In the genomic region with DNA sequence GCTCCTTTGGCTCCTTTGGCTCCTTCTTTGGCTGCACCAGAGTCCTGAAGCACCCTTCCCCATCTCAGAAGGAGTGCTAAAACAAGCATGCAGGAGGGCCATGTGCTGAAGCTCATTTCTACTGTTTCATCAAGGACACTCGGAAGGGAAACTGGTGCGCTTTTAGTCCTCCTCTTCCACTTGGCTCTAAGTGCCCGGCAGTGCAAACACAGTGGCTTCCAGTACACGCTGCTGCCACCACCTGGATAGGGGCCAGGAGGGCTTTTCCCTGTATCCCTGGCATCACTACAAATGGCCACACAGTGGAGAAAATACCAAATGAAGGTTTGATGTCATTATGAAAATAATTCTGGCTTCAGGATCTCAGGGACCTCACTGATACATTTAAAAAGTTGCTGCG, we compare ENCODE assay signal across 11 mouse cellular contexts.
DNase-seq lines count a peak whose midpoint lies in the region; ATAC-seq lines count a peak whose summit lies in the region.
"Had no signal": no experiment of that assay in that cellular context is flagged by ENCODE, and none has a peak within 500 bp of the region (broad histone marks: within the 10 kb centered on the region; RNA-seq: fewer than 3 reads in every experiment).

No protein-coding gene starts in this region.

- peak; percentile 7 to 20 for DNase-seq in adrenal gland, postnatal 36 days
- DNase-seq in adrenal gland, postnatal 14 days = no peak
- DNase-seq in left cerebral cortex, postnatal 4 days = peak; percentile 72
- DNase-seq in left cerebral cortex, adult 9 months (ENCODE audit: low spot score in 2 of 2) = no peak
- peak; percentile 45 for DNase-seq in cerebellum, adult 9-10 months
- peak; percentile 58 for DNase-seq in lung, postnatal 36 days
- DNase-seq in kidney, adult 9 months = no peak
- DNase-seq: adrenal gland, adult 2 months; gastrocnemius, postnatal 25 days; right cerebral cortex, postnatal 25 days had no signal

- no peak for ATAC-seq in megakaryocyte progenitor cell, adult 5-6 weeks (replicated peaks; ENCODE audit: poor library complexity)

- intact Hi-C loops in left cerebral cortex, postnatal 4 days (cut with DNase I) = no loop called here

Comparison
In these comparisons a context has a peak if more than half of its experiments do, and no peak if none do; other contexts are left out.
1. DNase-seq: peak in adrenal gland, postnatal 36 days (2 of 2), left cerebral cortex, postnatal 4 days (single experiment), cerebellum, adult 9-10 months (single experiment) and lung, postnatal 36 days (single experiment); none in adrenal gland, postnatal 14 days (single experiment), left cerebral cortex, adult 9 months (0 of 2) and kidney, adult 9 months (single experiment).